Mouse (Mus musculus) myocyte (in vitro differentiated cells): ENCODE data around the gene Tceanc2.

Experiments
- E2F4 ChIP-seq: IDR thresholded peaks from one replicate; pipeline ENCODE4 v1.6.1; 2011; ENCODE audit warnings: mild to moderate bottlenecking, control low read depth, moderate library complexity; ENCODE audit not compliant: insufficient read depth
- MAX ChIP-seq: IDR thresholded peaks from one replicate; pipeline ENCODE4 v1.6.1; 2011; ENCODE audit warnings: low read depth, mild to moderate bottlenecking, control low read depth
- POLR2A ChIP-seq: IDR thresholded peaks from one replicate; pipeline ENCODE4 v1.6.1; 2011; ENCODE audit warnings: low read depth, mild to moderate bottlenecking, control low read depth, moderate library complexity; ENCODE audit not compliant: insufficient read length
- SRF ChIP-seq: IDR thresholded peaks from one replicate; pipeline ENCODE4 v1.6.1; 2011; ENCODE audit warnings: low read depth; ENCODE audit not compliant: control insufficient read depth, insufficient read length

GRCm38 (mm10) chr4:107185703-107186102 lies 6.8 kb upstream of the Tceanc2 start:
- no peak for TF ChIP-seq POLR2A
- no peak for TF ChIP-seq MAX
- no peak for TF ChIP-seq E2F4
- no peak for TF ChIP-seq SRF
